Mouse (Mus musculus): ENCODE data around the gene Fras1.

DNA sequence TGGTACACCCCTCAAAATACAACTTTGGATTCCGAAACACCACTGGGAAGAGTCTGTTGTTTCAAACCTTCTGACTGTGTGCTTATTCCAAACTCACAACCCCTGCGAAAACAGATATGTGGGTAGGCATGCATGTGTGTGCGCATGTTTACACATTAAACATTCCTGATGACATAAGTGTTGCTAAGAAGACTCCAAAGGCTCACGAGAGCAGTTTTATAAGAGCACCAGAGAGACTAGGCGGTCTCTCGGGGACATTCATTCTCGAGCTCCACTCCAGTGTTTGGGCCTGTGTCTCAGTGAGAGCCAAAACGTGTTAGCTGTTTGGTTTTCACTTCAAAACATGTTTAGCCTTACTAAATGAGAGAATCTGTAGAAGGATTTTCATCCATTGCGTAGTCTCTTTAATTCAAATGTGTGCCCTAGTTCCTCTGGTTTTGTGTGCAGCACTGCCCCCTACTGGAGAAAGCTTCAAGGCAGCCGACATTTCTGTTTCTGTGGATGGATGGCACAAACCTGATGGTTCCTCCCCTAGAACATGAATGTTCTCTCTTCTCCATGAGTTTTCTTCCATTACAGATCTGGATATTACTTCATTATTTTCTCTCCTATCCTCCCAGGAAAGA, 395.2 kb downstream of the Fras1 start:
- TF ChIP-seq REST (IDR thresholded peaks at IDR 0.05; ENCODE audit: insufficient read depth, insufficient read length) = no peak
- TF ChIP-seq CEBPB (IDR thresholded peaks at IDR 0.05; ENCODE audit: insufficient read depth, poor library complexity, severe bottlenecking) = no peak
- TF ChIP-seq POLR2AphosphoS2 (IDR thresholded peaks at IDR 0.05; ENCODE audit: insufficient read length, low read depth) = no peak
- no peak for TF ChIP-seq POLR2A (IDR thresholded peaks at IDR 0.05; ENCODE audit: insufficient read length, low read depth)
